Mouse (Mus musculus): Measurements from ENCODE around the gene Ankrd28. TPM values are rescaled to one million over a fixed set of nuclear protein-coding genes. Genes with fewer than 3 reads are reported as not detected.

Ankrd28 gene
- total RNA-seq, 2 experiments from 2014 or later: 53.5 to 55.2 TPM

DNA sequence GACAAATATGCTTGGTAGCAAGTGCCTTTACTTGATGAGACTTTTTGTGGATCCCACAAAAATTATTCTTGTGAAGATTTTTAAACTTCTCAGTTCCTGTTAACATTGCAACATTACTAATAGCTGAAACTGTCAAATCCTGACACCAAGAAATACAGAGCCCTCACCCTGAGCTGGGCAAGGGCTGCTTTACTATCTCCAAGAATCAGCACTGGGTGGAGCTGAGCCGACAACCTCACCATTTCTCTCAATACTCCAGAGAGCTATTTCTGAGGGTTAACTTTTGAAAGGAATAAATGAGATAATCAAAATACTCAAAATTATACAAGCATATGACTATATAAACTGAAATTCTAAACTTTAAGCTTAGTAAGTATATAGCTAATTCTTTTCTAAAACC is 121.1 kb downstream of the Ankrd28 start:
- no peak for DNase-seq

DNA sequence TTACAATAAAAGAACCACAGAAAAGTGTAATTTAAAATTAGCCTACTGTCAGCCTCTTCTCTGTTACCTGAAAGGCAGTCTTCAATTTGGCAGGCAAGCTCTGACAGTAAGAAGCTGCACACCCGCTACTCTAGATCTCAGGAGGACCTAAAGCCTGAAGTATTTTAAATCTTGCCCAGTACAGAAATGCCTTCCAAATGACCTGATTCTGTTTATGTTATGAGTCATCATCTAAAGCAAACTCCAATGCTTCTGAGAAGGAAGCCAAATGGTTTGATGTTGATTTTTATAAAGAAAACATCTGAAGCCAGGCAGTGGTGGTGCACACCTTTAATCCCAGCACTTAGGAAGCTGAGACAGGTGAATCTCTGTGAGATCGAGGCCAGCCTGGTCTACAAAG is 130.1 kb downstream of the Ankrd28 start:
- no peak for DNase-seq

DNA sequence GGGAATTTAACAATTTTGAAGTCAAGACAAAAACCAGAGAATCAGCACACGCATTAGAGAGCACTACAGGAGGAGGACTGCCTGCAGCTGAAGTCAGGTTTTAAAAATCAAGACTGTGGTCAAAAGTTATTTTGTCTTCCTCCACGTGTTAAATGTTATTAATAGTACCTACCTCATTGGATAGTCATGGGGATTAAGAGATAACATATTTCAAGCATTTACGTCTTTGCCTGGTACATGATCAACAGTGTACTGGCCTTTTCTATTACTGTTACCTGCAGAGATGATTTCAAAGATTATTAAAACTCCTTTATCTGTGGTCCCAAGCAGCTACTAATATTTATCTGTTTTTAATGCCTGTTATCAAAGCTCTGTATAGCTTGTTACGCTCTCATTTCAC is 132.7 kb downstream of the Ankrd28 start:
- no peak for DNase-seq

DNA sequence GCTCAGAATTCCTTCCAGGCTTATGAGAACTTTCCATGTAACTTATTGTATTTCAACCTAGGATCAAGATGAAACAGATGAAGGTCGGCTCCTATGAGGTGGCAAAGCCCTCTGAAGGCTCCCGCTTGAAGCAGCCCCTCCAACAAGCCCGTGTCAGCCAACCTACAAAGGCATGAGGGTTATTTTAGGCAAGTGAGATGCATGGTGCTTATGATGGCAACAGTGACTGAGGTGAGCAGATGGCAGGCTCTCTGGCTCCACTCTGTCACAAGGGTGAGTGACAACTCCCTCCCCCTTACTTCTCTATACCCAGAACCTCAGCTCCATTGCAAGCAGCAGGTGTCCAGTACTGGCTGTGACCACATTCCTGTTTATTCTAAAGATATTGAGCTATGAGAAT is 133.1 kb downstream of the Ankrd28 start:
- no peak for DNase-seq

DNA sequence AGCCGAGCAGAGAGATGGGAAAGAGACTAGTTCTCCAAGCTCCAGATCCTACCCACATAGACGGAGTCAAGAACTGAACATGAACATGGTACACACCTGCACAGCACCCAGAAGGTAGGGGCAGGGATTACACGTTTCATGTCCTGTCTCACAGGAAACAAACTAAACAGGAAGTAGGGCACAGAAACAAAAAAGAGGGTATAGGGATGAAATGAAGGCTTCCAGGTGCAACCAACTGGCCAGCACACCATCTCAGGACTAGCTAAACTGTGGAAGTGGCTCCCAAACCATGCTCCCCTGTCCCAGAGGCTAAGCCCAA is 133.5 kb downstream of the Ankrd28 start:
- no peak for DNase-seq

DNA sequence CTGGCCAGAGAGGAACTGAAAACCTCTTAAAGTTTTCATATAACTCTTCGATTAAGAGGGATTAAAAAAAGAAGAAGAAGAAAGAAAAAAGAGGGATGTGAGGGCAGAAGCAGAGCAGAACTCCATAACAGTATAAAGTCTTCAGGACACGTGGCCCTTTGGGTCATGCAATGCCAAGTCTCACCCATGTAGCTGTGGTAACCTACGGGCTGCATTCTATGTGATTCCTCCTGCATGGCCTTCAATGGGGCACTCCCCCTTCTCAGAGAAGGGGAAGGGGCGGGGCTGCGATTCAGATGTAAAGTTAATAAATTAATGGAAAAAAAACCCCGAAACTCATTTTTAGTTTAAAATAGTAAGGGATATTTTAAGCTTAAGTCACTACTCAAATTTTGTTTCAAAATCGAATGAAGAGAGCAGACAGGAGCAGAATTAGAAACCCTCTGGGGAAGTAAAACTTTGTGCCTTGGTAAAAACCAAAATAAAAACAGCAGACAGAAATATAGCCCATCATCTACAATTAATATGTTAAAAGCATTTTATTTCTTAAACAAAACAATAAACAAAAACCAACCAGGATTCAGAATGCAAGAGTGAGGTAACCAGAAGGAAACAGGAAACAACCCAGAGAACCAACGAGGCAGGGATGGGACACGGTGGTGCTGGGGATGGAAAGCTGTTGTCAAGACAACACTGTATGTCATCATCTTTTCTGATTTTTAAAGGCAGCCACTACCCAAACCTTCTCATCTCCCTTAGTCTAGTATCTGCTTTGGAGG is 134.1 kb downstream of the Ankrd28 start:
- DNase-seq: no peak

DNA sequence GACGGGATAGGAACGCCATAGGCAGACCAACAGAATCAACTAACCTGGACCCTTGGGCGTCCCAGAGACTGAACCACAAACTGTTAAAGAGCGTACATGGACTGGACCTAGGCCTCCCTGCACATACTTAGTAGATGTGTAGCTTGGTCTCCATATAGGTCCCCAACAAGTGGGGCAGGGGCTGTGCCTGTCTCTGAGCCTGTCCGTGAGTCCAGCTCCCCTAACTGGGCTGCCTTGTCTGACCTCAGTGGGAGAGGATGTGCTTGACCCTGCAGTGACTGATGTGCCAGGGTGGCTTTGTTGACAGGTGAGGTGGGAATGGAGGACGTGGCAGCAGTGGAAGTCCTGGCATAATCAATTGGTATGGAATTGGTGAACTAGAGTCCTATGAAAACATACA is 137.9 kb downstream of the Ankrd28 start:
- no peak for DNase-seq

DNA sequence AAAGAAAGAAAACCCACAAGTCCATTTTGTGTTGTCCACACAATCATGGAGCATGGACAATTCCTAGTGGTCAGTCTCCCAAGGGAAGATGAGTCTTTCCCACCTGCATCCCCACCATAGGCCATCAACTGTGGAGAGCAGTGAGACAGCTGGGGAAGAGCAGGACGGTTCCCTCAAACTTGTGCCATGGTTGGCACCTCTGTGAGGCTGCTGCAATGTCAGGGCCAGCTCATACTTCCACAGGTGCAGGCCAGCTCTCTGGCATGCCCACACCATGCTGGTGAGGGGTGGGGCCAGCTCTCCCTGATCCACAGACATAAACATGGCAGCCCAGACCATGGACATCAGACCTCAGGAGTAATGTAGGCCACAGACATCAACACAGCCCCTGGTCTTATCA is 144.2 kb downstream of the Ankrd28 start:
- DNase-seq: no peak

DNA sequence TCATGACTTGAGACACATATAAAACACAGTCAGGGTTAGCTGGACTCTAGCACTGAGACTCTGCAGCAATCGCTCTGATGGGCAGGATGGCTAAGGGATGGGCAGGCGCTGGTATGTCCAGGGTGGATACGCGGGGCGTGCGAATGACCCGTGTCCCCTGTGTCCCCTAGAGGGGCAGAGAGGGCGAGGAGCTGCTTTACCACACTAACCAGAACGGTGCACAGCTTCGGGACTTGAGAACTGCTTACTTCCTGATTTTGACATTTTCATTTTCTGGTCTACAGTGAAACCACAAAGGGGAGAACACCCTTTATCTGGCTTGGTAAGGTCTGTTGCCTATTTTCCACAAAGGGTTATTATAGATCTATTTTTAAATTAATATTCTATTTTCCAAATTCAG is 144.8 kb downstream of the Ankrd28 start:
- no peak for DNase-seq

DNA sequence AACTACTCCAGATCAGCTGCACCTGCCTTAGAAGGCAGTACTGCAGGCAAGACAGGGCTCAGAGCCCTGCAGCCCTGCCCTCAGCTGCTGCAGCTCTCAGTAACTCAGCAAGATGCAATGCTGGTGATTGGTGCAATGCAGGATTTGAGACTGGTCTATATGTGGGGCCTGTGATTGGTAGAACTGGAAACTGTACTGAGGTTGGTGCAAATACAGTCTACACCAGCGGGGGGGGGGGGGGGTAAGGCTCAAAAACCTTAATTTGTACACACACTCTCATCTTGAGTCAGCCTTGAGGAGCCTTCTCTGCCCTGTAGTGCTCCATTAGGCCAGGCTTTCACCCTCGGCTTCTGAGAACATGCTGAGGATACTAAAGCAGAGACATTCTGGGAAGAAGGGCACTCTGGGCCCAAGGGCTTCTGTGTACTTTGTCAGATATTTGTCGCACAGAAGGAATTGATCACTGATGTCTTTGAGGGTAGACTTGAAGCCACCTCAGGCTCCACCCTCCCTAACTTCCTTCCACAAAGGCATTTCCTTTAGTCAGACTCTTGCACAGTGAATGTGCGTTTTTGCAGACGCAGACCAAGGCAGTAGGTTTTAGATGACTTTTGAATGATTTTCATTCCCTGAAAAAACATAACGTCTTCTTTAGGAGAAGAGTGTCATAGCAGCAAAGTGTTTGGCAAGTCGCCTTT is 146.0 kb downstream of the Ankrd28 start:
- no peak for DNase-seq

DNA sequence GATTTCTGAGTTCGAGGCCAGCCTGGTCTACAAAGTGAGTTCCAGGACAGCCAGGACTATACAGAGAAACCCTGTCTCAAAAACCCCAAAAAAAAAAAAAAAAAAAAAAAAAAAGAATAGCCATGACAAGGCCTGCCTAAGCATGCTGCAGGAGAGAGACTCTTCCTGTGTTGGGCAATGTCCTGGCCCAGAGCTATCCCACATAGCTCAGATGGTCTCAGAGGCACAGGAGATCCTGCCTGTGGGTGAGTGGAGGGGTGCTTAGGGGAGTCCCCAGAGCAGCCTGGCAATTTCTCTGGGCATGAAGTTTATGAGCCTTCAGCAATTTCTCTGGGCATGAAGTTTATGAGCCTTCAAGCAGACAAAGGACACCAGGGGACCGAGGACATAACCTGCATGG is 146.8 kb downstream of the Ankrd28 start:
- DNase-seq: no peak

DNA sequence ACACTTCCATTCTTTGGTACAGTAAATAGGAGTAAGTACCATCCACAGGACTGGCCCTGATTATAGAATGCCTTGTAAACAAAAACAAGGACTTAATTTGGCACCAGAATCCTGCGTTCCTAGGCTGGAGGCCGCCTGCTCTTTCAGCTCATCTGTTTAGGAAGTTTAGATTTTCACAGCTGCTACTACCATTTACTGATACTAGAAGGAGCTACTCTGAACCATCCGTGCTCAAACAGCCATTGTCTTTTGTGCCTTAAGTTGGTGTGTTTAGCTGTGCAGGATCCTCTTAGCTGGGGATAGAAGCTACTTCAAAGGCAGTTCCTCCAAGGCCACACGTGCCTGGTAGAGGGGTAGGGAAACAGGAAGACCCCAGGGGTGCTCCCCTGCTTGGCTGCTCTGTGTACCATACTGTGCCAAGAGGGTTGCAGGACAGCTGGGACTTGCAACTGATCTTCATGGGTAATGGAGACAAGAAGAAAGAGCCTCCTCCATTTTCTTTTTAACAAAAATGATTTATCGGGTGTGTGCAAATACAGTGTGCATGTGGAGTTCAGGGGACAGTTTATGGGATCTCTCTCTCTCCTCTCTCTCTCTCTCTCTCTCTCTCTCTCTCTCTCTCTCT is 148.4 kb downstream of the Ankrd28 start:
- DNase-seq: no peak

DNA sequence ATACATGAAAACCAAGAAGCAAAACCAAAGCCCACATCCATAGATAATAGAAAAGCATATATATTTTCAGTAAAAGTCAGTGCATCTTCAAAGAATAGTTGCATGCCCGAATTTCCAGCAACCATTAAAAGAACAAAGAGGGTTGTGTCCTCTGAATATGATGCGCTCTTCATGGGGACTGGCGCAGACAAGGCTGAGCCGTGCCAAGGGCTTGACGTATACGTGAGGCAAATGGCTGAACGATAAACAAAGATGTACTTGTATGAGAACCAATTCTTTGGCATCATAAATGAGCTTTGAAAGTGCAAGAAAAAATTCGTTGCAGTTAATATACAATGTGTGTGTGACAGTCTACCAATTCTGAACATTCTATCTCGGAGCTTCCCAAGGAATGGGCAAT is 149.2 kb downstream of the Ankrd28 start:
- DNase-seq: no peak

DNA sequence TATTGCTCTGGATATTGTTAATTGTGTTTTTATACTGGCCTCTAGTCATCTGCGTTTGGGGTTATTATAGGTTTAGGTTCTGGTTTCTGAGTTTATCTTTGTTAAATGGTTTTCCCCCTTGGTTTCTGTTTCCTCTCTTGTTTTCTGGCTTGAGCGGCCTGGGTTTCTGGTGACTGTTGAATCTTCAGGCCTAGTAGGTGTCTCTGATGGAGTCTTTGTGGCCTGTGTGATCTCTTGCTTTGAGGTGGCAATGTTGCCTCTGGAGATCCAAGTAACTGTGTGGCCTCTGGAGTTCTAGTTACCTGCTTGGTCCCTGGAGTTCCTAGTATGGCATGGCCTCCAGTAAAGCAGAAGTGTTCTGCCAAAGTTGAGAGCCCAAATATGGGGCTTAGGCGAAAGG is 149.8 kb downstream of the Ankrd28 start:
- no peak for DNase-seq

DNA sequence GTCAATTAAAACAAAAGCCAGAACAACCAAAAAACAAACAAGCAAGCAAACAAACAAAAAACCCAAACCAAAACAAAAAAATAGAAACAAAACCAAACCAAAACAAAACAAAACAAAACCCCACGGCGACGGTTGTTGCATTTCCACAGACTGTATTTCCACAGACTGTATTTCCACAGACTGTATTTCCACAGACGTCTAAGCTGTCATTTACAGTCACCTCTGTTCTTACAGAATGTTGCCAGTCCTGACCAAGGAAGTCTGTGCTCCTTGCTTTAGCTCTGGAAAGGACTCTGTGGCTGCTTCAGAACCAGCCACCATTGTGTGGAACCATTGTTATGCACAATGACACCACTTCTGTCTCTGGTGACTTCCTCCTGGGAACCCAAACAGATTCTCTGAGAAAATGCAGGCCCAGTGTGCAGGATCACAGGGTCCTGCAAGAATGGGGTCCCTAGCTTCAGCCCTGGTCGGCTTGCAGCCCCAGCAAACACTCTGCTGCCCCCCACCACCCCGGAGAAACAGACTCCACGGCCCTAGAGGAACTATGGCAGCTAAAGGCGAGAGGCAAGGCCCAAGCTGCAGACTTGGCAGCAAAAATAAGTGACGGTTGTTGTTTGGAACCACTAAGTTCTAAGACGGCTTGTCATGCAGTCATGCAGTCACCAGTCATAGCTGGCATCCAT is 158.7 kb downstream of the Ankrd28 start:
- no peak for DNase-seq

DNA sequence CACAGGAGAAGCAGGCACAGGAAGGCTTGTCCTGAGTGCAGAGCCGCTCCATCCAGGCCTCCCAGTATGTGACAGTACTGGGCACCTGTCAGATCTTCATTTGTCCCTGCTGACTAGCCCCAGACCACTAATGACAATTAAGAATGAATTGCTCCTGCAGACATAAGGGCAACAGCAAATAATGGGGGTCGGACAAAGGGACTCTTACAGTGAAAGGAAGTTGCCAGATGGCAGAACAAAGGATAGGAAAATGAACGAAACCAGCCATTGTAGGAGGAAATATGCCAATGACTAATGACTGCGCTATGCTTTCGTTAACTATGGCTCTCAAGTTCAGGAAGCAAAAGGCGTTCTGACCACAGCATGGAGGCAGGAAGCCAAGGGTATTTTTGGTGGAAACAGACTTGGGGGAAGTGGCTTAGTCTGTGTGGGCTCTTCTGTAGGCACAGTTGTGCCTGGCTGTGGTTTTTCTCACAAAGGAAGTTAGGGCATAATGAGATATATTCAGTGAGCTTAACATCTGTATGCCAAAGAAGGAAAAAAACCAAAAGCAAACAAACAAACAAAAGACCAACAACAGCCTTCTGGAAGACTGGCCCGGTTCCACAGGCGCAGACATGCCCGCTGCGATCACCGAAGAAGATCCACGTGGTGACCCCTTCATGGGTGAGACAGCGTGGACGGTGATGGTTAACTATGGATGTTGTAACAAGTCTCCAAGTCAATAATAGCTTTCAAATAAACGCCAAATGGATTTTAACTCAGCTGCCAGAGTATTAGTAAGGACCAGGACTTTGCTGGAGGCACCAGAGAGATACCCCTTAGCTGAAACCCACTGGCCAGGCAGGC is 160.6 kb downstream of the Ankrd28 start:
- DNase-seq: no peak

DNA sequence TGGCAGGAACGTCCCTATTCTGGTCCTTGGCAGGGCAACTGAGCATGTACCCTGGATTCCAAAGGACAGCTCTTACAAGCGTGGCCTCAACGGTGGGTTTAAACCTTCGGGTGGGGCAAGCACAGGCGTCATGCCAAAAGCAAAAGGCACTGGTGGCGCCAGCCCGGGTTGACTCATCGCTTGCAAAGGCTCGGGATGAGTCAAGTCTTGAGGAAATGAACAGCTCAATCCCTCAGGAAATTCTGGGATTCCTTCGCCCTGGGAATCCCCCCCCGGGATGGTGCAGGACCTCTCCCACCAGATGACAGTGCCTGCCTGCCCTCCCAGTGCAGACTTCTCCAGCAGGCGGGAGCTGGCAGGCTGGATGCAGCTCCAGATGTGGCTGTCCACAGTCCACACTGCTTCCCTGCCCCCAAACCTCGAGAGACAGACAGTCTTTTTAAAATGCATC is 161.3 kb downstream of the Ankrd28 start:
- no peak for DNase-seq

DNA sequence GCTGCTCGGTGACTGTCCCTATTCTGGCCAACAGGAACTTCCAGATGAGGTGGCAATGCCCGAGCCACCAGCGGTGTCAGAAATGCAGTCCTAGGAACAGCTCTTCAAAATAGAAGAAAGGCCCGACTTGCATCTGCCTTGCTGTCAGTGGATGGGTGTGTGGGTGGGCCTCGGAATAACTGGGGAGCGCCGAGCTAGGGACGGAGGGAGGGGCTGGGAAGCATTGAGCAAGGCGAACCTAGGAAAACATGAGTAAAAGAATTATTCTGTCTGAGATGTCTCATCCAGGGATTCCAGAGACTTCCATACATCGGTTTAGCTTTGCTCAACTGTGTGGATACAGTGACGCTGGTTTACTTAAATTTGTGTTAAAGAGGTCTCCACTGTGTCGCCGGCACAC is 162.1 kb downstream of the Ankrd28 start:
- DNase-seq: no peak

DNA sequence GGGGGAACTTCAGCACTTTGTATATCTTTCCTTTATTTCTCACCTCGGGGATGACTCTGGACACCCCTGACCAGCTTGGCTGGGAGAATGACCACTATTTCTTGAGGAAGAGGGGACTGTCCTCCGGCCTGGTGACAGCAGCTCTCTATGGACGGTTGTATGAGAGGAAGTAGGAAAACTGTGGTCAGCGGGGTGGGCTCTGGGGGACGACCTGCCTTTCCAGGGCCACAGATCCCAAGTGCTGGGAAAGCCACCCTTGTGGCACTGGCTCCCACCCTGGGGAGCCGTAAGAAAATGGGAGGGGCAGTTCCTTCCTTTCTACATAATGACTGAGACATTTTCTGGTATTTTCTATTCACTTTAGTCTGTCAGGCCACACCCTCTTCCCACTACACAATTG is 162.7 kb downstream of the Ankrd28 start:
- no peak for DNase-seq

DNA sequence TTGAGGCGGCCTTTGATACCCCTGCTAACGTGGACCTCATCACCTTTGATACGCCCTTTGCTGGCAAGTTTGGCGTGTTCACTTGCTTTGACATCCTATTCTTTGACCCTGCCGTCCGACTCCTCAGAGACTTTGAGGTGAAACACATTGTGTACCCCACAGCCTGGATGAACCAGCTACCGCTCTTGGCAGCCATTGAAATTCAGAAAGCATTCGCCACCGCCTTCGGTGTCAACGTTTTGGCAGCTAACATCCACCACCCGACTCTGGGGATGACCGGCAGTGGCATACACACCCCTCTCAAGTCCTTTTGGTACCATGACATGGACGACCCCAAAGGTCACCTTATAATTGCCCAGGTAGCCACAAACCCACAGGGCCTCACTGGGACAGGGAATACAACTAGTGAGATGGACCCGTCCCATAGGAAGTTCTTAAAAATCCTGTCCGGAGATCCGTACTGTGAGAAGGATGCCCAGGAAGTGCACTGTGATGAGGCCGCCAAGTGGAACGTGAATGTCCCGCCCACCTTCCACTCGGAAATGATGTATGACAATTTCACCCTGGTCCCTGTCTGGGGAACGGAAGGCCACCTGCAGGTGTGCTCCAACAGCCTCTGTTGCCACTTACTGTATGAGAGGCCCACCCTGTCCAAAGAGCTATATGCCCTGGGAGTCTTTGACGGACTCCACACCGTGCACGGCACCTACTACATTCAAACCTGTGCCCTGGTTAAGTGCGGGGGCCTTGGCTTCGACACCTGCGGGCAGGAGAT is 163.3 kb downstream of the Ankrd28 start:
- no peak for DNase-seq

DNA sequence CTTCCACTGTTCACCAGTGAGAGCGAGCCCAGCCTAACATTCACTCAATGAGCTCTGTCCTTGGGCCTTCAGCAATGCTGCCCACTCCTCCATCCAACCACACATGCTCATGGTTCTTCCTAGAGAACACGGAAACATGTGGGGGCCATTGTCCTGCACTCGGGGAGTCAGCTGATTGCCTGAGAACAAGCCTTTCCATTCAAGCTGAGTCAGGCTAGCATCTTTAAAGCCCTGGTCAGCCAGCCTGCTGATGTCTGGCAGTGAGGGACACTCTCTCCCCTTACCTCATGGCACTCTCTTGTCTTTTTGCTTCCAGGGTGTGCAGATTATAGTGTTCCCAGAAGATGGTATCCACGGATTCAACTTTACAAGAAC is 164.9 kb downstream of the Ankrd28 start:
- DNase-seq: no peak
